ENCODE assay signal across 9 mouse cellular contexts in the genomic region with DNA sequence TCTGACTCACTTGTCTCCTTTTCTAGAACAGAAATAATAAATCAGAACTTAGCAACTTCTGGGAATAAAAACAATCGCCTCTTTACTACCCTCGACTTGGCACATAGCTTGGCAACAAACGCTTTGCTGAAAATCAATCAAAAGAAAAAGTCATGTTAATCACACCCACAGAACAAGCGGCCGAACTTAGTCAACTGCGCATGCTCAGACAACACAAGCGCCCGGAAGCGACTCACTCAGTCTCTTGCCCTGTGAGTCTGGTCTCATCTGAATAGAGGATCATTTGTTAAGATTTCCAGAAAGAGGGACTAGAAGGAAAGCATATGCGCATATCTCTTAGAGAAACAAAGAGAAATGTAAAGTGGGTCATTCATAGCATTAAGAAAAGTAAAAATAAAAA.
DNase-seq lines count a peak whose midpoint lies in the region; ATAC-seq lines count a peak whose summit lies in the region.
"Had no signal": no experiment of that assay in that cellular context is flagged by ENCODE, and none has a peak within 500 bp of the region (broad histone marks: within the 10 kb centered on the region; RNA-seq: fewer than 3 reads in every experiment).

No protein-coding gene starts in this region.

- no peak for ATAC-seq in lung, embryonic 16.5 days (ENCODE audit: low read depth)
- ATAC-seq in forebrain, embryonic 12.5 days (ENCODE audit: low FRiP score): peak; percentile 73

- no peaks in the 10 kb centered on the region for H3K27me3 ChIP-seq in lung, embryonic 16.5 days (ENCODE audit: control insufficient read depth, insufficient read depth, low read depth, low read length)
- no peaks in the 10 kb centered on the region for H3K27me3 ChIP-seq in forebrain, embryonic 12.5 days

- H3K9me3 ChIP-seq in lung, embryonic 16.5 days (ENCODE audit: control insufficient read depth, low read length): no peaks in the 10 kb centered on the region
- no peaks in the 10 kb centered on the region for H3K9me3 ChIP-seq in forebrain, embryonic 12.5 days

- no peak overlapping the region for H3K9ac ChIP-seq in lung, embryonic 16.5 days (ENCODE audit: low read length)
- no peak overlapping the region for H3K9ac ChIP-seq in forebrain, embryonic 12.5 days

- H3K4me1 ChIP-seq in lung, embryonic 16.5 days (replicated peaks; ENCODE audit: control insufficient read depth, insufficient read depth, low read length): no peaks in the 10 kb centered on the region
- H3K4me1 ChIP-seq in forebrain, embryonic 12.5 days: peaks cover 32% of the 10 kb centered on the region

- WGBS in lung, embryonic 16.5 days: 44% methylated on average over 10 of the region's 10 CpGs
- 31% methylated on average over 10 of the region's 10 CpGs for WGBS in forebrain, embryonic 12.5 days

- peak overlapping the region; percentile 12; the same call in 1 of the 2 replicates for H3K4me2 ChIP-seq in lung, embryonic 16.5 days (ENCODE audit: low read depth, low read length)
- peak overlapping the region; percentile 39 for H3K4me2 ChIP-seq in forebrain, embryonic 12.5 days

- H3K27ac ChIP-seq in lung, embryonic 16.5 days (ENCODE audit: low read length): no peak overlapping the region
- H3K27ac ChIP-seq in forebrain, embryonic 12.5 days: no peak overlapping the region

- DNase-seq in lung, postnatal 25 days (ENCODE audit: low spot score): no peak
- DNase-seq in layer of hippocampus, postnatal 14 days (ENCODE audit: low spot score in 2 of 2): peak; percentile 19 to 70
- DNase-seq in retina, postnatal 1 day: peak; percentile 69
- DNase-seq in T-cell, adult 2 months (ENCODE audit: low spot score): no peak
- no peak for DNase-seq in MN1 (ENCODE audit: low spot score)
- no peak for DNase-seq in heart, adult 11 months
- DNase-seq: heart, postnatal 10 days had no signal

- no peaks in the 10 kb centered on the region for H3K36me3 ChIP-seq in lung, embryonic 16.5 days (ENCODE audit: control insufficient read depth, insufficient read depth, low read length)
- H3K36me3 ChIP-seq in forebrain, embryonic 12.5 days (replicated peaks): no peaks in the 10 kb centered on the region

- no peak overlapping the region for H3K4me3 ChIP-seq in lung, embryonic 16.5 days (ENCODE audit: low read length)
- H3K4me3 ChIP-seq in forebrain, embryonic 12.5 days (replicated peaks): no peak overlapping the region

Comparison
In these comparisons a context has a peak if more than half of its experiments do, and no peak if none do; other contexts are left out.
1. DNase-seq: peak in layer of hippocampus, postnatal 14 days (2 of 2) and retina, postnatal 1 day (single experiment); none in lung, postnatal 25 days (single experiment), T-cell, adult 2 months (single experiment), MN1 (single experiment) and heart, adult 11 months (single experiment).